Mouse (Mus musculus) spleen, embryonic (tissue): ENCODE measurements around the gene Srebf2.
"Not testable (repeated sequence)": the region's sequence is repeated elsewhere in the genome, so short reads cannot be mapped to it uniquely, and the experiment has no call there.

ENCODE experiments used
- CTCF ChIA-PET: fragments of 350-600 bp; sonication (Branson Sonifier 250); formaldehyde crosslinking; loops from one replicate; lab custom pipeline; 2022; lab: Charles Lee

Srebf2 gene

GRCm38 (mm10) chr15:82221104-82221860 is 74.3 kb downstream of the Srebf2 start:
- CTCF ChIA-PET = interaction anchor here (0.5 to 1.3 kb wide), 3 partner anchors 24 to 61 kb away, joined by 3 to 5 read pairs (median 3); no protein-coding TSS in a partner anchor

GRCm38 (mm10) chr15:82223251-82223650 is 76.3 kb downstream of the Srebf2 start:
- CTCF ChIA-PET = interaction anchor here (0.6 to 1.5 kb wide), 4 partner anchors 26 to 790 kb away, joined by 3 to 7 read pairs (median 3); no protein-coding TSS in a partner anchor

- CTCF ChIA-PET = interaction anchor here (0.7 to 1.5 kb wide), 3 partner anchors 20 to 58 kb away, joined by 3 to 5 read pairs (median 3); no protein-coding TSS in a partner anchor
Measured at GRCm38 (mm10) chr15:82223657-82224601, 76.9 kb downstream of the Srebf2 start, which contains the start of gene Tnfrsf13c. Tnfrsf13c (minus strand) TSS chr15:82224369.

- CTCF ChIA-PET = interaction anchor here (0.7 to 1.5 kb wide), 3 partner anchors 21 to 59 kb away, joined by 3 to 5 read pairs (median 3); no protein-coding TSS in a partner anchor
Measured at GRCm38 (mm10) chr15:82224602-82225215, 77.7 kb downstream of the Srebf2 start.

- CTCF ChIA-PET = interaction anchor here (0.5 to 0.6 kb wide), 3 partner anchors 8 to 173 kb away, joined by 3 to 9 read pairs (median 4); no protein-coding TSS in a partner anchor
Measured at GRCm38 (mm10) chr15:82225769-82226168, 78.8 kb downstream of the Srebf2 start.

- CTCF ChIA-PET = no interaction called here
Measured at GRCm38 (mm10) chr15:82229542-82230045, 82.6 kb downstream of the Srebf2 start.

- CTCF ChIA-PET = no interaction called here
Measured at GRCm38 (mm10) chr15:82230098-82230611, 83.2 kb downstream of the Srebf2 start.

GRCm38 (mm10) chr15:82231100-82231499 is 84.1 kb downstream of the Srebf2 start:
- CTCF ChIA-PET = interaction anchor here (0.7 kb wide), 1 partner anchor 294 kb away, joined by 4 read pairs; no protein-coding TSS in a partner anchor

- CTCF ChIA-PET = interaction anchor here (0.5 to 1.0 kb wide), 3 partner anchors 13 to 294 kb away, joined by 3 to 4 read pairs (median 3); no protein-coding TSS in a partner anchor
Measured at GRCm38 (mm10) chr15:82231591-82232378, 84.8 kb downstream of the Srebf2 start.

- CTCF ChIA-PET = interaction anchor here (1.0 kb wide), 1 partner anchor 14 kb away, joined by 3 read pairs; no protein-coding TSS in a partner anchor
Measured at GRCm38 (mm10) chr15:82232651-82233050, 85.7 kb downstream of the Srebf2 start.

GRCm38 (mm10) chr15:82235661-82236060 is 88.7 kb downstream of the Srebf2 start:
- CTCF ChIA-PET = no interaction called here

GRCm38 (mm10) chr15:82236565-82236964 is 89.6 kb downstream of the Srebf2 start:
- CTCF ChIA-PET = interaction anchor here (0.6 to 1.8 kb wide), 6 partner anchors 18 to 171 kb away, joined by 3 to 8 read pairs (median 4); partner anchors contain the start of gene Shisa8

- CTCF ChIA-PET = no interaction called here
Measured at GRCm38 (mm10) chr15:82243311-82243710, 96.3 kb downstream of the Srebf2 start.

- CTCF ChIA-PET = no interaction called here
Measured at GRCm38 (mm10) chr15:82243742-82244114, 96.7 kb downstream of the Srebf2 start.

- CTCF ChIA-PET = no interaction called here
Measured at GRCm38 (mm10) chr15:82244115-82244804, 97.3 kb downstream of the Srebf2 start, which contains the start of gene Cenpm. Cenpm (minus strand) TSS chr15:82244748.

- CTCF ChIA-PET = not testable (repeated sequence)
Measured at GRCm38 (mm10) chr15:82244805-82245161, 97.8 kb downstream of the Srebf2 start.

- CTCF ChIA-PET = no interaction called here
Measured at GRCm38 (mm10) chr15:82247131-82247776, 100.3 kb downstream of the Srebf2 start.

- CTCF ChIA-PET = interaction anchor here (0.6 to 1.1 kb wide), 4 partner anchors 13 to 600 kb away, joined by 3 to 6 read pairs (median 3); no protein-coding TSS in a partner anchor
Measured at GRCm38 (mm10) chr15:82251579-82251978, 104.6 kb downstream of the Srebf2 start.
